Mouse (Mus musculus): ENCODE results near the gene Neurog1. TPM values are rescaled to one million over a fixed set of nuclear protein-coding genes. Genes with fewer than 3 reads are reported as not detected.

Gene Neurog1
- total RNA-seq, 1 experiment from 2014 or later: not detected

DNA sequence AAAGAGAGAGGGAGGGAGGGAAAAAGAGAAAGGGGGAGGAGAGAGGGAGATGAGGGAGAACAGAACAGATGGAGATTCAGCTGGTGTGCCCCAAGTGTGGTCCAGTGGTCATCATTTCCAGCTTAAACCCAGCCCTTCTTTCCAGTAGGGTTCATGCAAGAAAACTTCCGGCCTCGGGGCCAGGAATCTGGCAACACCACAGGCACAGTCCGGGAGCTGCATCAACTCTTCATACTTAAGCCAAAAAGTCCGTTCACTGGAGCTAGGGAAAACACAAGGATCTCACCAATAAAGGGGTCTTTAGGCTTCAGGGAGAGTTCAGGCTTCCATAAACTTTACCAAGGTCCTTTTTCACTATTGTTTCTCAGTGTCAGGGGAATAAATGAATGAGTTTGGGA is 29.1 kb downstream of the Neurog1 start:
- ATAC-seq (replicated peaks; ENCODE audit: insufficient number of reproducible peaks, low FRiP score, low TSS enrichment, poor library complexity, severe bottlenecking): no peak

DNA sequence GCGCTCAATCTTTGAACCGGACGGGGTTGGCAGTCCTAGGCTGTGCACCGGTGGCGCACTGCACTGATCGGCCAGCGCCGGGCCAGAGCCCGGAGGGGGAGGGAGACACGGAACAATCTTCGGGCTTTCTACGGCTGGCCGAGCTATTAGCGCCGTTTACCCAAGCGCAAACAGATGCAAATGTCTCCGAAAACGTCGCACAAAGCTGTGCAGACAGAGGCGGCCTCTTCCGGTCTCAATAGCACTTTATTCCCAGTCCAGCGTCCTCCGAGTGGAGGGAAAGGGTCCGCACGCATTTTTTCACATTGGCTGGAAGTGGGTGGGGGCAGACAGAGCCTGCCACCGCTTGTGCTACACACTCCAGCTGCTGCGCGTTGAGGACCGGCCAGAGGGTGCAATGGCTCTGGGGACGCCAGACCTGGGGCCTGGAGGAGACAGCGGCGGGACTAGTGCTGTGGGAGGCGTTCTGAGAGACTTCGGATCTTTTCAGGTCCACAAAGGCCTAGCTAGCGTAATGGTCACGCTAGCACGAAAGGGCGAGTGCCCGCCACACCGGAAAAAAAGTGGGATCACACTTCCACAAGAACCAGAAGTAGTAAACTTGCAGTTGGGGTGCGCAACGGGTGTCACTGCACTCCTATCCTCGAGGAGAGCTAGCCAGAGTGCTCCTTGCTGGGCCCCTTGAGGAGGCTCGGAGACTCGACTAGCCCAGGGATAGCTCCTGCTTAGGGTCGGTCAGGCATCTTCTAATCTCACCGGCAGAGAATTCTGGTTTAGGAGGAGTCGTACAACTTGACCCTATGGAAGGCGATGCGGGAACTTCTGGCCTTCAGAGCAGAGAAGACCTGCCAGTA is 29.7 kb downstream of the Neurog1 start:
- no peak for ATAC-seq (replicated peaks; ENCODE audit: insufficient number of reproducible peaks, low FRiP score, low TSS enrichment, poor library complexity, severe bottlenecking)

DNA sequence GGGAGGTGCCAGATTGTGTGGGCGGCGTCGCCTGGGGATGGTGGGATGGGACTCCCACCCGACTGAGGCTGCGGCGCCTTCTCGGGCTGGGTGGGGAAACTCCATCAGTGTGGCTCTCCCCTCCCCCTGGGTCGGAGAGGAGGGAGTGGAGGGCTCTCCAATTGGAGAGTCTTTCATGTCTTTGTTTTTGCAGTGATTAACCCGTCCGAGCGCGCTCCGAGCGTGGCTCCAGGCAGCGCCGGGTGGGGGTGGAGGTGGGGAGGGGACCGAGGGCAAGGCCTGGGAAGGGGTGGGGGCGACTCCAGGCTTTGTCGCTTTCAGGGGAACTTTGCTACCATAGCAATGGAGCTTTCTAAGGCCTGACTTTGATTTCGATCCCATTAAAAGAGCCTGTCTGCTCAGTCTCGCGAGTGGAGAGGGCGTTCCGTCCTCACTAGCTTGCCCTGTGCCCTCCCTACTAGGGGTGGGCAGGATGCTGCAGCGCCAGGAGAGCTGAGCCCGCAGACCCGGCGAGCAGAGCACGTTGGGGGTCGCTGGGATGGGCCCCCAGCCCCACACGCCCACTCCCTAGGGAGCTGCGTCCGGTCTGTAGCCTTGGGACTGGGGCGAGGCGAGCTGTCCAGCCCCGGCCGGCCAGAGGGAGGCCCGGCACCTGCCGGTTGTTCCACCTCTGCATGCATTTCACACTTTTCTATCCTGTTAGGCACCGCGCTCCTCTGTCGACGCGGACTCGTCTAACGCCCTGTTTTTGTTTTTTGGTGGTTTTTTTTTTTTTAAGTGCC is 30.6 kb downstream of the Neurog1 start:
- ATAC-seq (replicated peaks; ENCODE audit: insufficient number of reproducible peaks, low FRiP score, low TSS enrichment, poor library complexity, severe bottlenecking): no peak

DNA sequence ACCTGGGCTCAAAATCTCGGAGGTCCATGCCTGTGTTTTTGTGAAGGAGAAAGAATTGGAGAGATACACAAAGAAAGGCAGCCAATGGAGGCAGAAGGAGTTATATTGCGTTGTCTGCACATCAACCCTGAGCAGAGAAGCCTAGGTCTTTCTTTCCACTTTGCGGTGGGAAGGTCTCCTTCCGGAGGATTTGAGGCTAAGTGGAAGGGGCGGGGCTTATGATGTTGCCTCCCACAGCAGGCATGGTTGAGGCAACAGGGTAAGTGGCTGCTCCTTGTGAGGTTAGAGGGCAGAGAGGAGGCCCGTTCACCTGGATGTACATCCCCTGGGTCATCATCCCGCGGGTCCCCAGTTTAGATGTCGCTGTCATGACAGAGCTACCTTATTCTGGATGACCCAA is 32.7 kb downstream of the Neurog1 start:
- no peak for ATAC-seq (replicated peaks; ENCODE audit: insufficient number of reproducible peaks, low FRiP score, low TSS enrichment, poor library complexity, severe bottlenecking)

DNA sequence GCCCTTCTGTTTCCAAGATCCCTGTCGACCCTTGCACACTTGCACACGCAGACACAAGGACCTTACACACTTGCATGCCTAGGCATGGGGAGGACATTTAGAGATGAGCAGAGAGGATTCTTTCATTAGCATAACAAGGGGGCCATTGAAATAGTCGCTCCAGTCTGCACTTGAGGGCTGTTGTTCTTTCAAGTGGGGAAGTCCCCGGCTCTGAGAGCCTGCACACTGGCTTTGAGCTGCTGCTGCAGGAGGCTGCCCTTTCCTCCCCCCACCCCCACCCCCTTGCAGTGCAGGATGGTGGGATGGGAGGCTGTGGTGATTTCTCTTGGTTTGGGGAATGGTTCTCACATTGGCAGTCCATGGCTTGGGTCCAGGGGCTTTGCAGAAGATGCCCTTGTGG is 35.9 kb downstream of the Neurog1 start:
- ATAC-seq (replicated peaks; ENCODE audit: insufficient number of reproducible peaks, low FRiP score, low TSS enrichment, poor library complexity, severe bottlenecking): no peak

DNA sequence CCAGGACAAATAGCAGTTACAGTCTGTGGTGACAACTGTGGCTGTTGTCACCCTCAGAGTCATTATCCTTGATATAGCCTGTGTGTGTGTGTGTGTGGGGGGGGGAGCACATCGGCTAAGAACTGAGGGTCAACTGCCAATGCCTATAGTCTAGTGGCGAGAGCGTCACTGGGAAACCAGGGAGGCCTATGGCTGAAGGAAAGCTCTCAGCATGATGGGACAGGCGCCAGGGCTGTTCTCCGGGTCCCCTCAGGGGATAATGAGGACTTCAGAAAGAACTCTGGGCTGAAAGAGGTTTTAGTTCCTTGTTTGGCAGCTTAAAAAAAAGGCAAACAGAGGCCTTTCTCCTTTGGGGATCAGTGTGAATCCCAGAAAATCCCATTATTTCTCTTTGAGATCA is 37.3 kb downstream of the Neurog1 start:
- no peak for ATAC-seq (replicated peaks; ENCODE audit: insufficient number of reproducible peaks, low FRiP score, low TSS enrichment, poor library complexity, severe bottlenecking)

DNA sequence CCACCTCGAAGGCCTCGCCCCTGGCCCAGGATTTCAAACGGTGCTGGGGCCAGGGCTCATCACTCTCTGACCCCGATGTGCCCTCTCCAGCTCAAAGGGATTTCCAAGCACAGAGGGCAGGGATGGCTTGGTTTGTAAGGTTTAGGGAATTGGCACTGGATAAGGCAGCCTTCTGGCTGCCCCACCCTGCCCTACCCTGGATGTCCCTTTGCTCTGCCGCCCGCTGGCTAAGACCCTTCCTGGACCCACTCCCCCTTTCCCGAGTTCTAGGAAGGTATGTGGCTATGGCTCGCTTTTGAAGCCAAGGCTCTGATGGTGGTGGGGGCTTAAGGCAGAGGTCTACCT is 42.9 kb downstream of the Neurog1 start:
- no peak for ATAC-seq (replicated peaks; ENCODE audit: insufficient number of reproducible peaks, low FRiP score, low TSS enrichment, poor library complexity, severe bottlenecking)

DNA sequence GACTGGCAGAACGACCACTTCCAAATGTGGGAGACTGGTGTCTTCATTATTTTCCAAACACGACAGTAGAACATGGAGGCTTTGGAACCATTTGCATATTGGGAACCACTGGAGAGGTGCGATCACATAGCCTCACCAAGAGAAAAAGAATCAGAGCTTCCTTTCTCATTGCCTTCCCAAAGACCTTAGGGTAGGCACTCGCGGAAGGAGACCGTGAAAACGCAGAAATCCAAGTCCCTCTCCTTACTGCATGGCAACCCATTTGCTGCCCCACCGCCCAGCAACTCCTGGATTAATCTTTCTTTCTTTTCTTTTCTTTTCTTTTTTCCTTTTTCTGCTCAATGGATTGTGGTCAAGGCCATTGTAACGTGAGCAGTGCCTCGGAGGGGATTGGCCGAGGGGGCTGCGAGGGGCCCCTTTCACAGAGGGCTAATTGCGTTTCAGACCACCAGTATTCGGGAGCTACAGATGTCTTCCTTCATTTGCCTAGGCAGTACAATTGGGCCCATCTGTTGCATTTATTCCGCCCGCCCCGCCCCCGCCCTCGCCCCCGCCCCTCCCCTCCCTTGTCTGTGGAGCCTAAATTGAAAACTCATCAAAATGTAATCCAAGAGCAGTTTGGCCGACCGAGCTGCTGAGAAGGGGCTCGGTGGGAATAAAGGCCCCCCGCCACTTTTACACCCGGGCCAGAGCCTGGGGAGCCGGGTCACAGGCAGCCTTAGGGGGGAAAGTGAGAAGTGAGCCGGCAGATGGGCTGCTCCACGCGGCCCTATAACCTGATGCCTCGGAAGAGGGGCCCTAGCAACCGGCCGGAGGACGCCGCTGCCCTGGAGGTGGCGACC is 43.5 kb downstream of the Neurog1 start:
- ATAC-seq (replicated peaks; ENCODE audit: insufficient number of reproducible peaks, low FRiP score, low TSS enrichment, poor library complexity, severe bottlenecking): no peak

Other genes with a start within 250 kb of the Neurog1 start
- gene H2afy, start 115.8 kb downstream of the Neurog1 start, total RNA-seq (2017): 218 to 284 TPM (median 219 TPM) in 3 replicates
- 26.6 to 48.8 TPM (median 47.3 TPM) in 3 replicates for gene Tifab, start 73.3 kb downstream of the Neurog1 start, total RNA-seq (2017)
- not detected in 3 replicates for gene Cxcl14, start 44.4 kb upstream of the Neurog1 start, total RNA-seq (2017)
- gene Gm3045, start 174.4 kb upstream of the Neurog1 start, total RNA-seq (2017): not detected in 3 replicates
- gene Slc25a48, start 186.2 kb upstream of the Neurog1 start, total RNA-seq (2017): not detected in 3 replicates
- not detected in 3 replicates for gene Il9, start 230.1 kb upstream of the Neurog1 start, total RNA-seq (2017)